In the genomic region with DNA sequence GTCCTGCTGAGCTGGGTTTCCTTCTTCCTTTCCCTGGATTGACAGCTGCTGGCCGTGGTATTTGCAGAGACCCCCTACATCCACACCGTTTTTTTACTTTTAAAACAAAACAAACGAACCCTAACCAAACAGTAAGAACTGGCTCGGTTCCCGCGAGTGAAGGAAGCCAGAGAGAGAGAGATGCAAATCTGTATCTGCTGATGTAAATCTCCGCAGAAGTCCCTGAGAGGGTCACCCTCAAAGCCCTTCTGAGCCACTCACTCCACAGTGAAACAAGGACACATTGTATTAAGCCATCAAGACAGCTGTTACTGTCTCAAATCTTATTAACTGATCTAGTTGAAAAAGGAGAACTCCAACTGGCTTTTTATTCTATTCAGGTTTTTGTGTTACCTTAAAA, we compare ENCODE assay signal across 13 mouse cellular contexts. TPM values are rescaled to one million over a fixed set of nuclear protein-coding genes. Genes with fewer than 3 reads are reported as not detected.
DNase-seq lines count a peak whose midpoint lies in the region; ATAC-seq and TF ChIP-seq lines count a peak whose summit lies in the region.
"Had no signal": no experiment of that assay in that cellular context is flagged by ENCODE, and none has a peak within 500 bp of the region (broad histone marks: within the 10 kb centered on the region; RNA-seq: fewer than 3 reads in every experiment).

No protein-coding gene starts in this region.

- H3K9me3 ChIP-seq in forebrain, postnatal 0 days (ENCODE audit: low read length) = no peaks in the 10 kb centered on the region
- no peaks in the 10 kb centered on the region for H3K9me3 ChIP-seq in forebrain, embryonic 11.5 days (ENCODE audit: control insufficient read depth, low read length)
- H3K9me3 ChIP-seq in lung, embryonic 15.5 days = no peaks in the 10 kb centered on the region
- H3K9me3 ChIP-seq in embryonic facial prominence, embryonic 10.5 days = peaks cover 8% of the 10 kb centered on the region; the same call in 1 of the 2 replicates
- no peaks in the 10 kb centered on the region for H3K9me3 ChIP-seq in midbrain, embryonic 14.5 days (ENCODE audit: control insufficient read depth, low read length)

- H3K4me1 ChIP-seq in forebrain, postnatal 0 days (ENCODE audit: insufficient read depth) = no peaks in the 10 kb centered on the region
- no peaks in the 10 kb centered on the region for H3K4me1 ChIP-seq in forebrain, embryonic 11.5 days (replicated peaks; ENCODE audit: control insufficient read depth, insufficient read depth, low read length)
- H3K4me1 ChIP-seq in lung, embryonic 15.5 days = peaks cover 13% of the 10 kb centered on the region; the same call in 1 of the 2 replicates
- peaks cover 23% of the 10 kb centered on the region for H3K4me1 ChIP-seq in embryonic facial prominence, embryonic 10.5 days
- peaks cover 11% of the 10 kb centered on the region for H3K4me1 ChIP-seq in midbrain, embryonic 14.5 days (ENCODE audit: control insufficient read depth, insufficient read depth, low read length)

- WGBS in forebrain, postnatal 0 days = 9% methylated on average over 7 of the region's 7 CpGs
- WGBS in forebrain, embryonic 11.5 days = 33% methylated on average over 7 of the region's 7 CpGs
- 4% methylated on average over 7 of the region's 7 CpGs for WGBS in lung, embryonic 15.5 days
- 16% methylated on average over 7 of the region's 7 CpGs for WGBS in embryonic facial prominence, embryonic 10.5 days
- 8% methylated on average over 7 of the region's 7 CpGs for WGBS in midbrain, embryonic 14.5 days

- no peak overlapping the region for H3K27ac ChIP-seq in forebrain, postnatal 0 days (ENCODE audit: low read depth, low read length)
- H3K27ac ChIP-seq in forebrain, embryonic 11.5 days (ENCODE audit: low read depth, low read length) = no peak overlapping the region
- no peak overlapping the region for H3K27ac ChIP-seq in lung, embryonic 15.5 days
- peak overlapping the region; percentile 30 for H3K27ac ChIP-seq in embryonic facial prominence, embryonic 10.5 days (replicated peaks)
- no peak overlapping the region; the same call in 1 of the 2 replicates for H3K27ac ChIP-seq in midbrain, embryonic 14.5 days (replicated peaks; ENCODE audit: low read depth, low read length)

- H3K9ac ChIP-seq in forebrain, postnatal 0 days = no peak overlapping the region
- H3K9ac ChIP-seq in forebrain, embryonic 11.5 days (ENCODE audit: low read length) = no peak overlapping the region
- no peak overlapping the region for H3K9ac ChIP-seq in lung, embryonic 15.5 days
- H3K9ac ChIP-seq in midbrain, embryonic 14.5 days (replicated peaks; ENCODE audit: low read length) = no peak overlapping the region

- H3K36me3 ChIP-seq in forebrain, postnatal 0 days (ENCODE audit: insufficient read depth) = no peaks in the 10 kb centered on the region
- H3K36me3 ChIP-seq in forebrain, embryonic 11.5 days (ENCODE audit: control insufficient read depth, insufficient read depth, low read length) = no peaks in the 10 kb centered on the region
- no peaks in the 10 kb centered on the region for H3K36me3 ChIP-seq in lung, embryonic 15.5 days
- no peaks in the 10 kb centered on the region for H3K36me3 ChIP-seq in embryonic facial prominence, embryonic 10.5 days (replicated peaks)
- H3K36me3 ChIP-seq in midbrain, embryonic 14.5 days (ENCODE audit: control insufficient read depth, insufficient read depth, low read length) = no peaks in the 10 kb centered on the region

- H3K27me3 ChIP-seq in forebrain, postnatal 0 days (ENCODE audit: insufficient read depth, low read length) = no peaks in the 10 kb centered on the region
- no peaks in the 10 kb centered on the region for H3K27me3 ChIP-seq in forebrain, embryonic 11.5 days (ENCODE audit: control insufficient read depth, insufficient read depth, low read length)
- no peaks in the 10 kb centered on the region for H3K27me3 ChIP-seq in lung, embryonic 15.5 days
- no peaks in the 10 kb centered on the region for H3K27me3 ChIP-seq in embryonic facial prominence, embryonic 10.5 days (replicated peaks; ENCODE audit: low read depth, poor library complexity, severe bottlenecking)
- no peaks in the 10 kb centered on the region for H3K27me3 ChIP-seq in midbrain, embryonic 14.5 days (ENCODE audit: control insufficient read depth, insufficient read depth, low read length)

- TF ChIP-seq CTCF in forebrain, postnatal 0 days (IDR thresholded peaks at IDR 0.05; ENCODE audit: low read depth) = no peak

- no peak for ATAC-seq in forebrain, postnatal 0 days
- ATAC-seq in forebrain, embryonic 11.5 days (replicated peaks; ENCODE audit: low FRiP score) = no peak
- no peak for ATAC-seq in lung, embryonic 15.5 days (ENCODE audit: borderline replicate concordance, extremely low read depth, low FRiP score, low TSS enrichment)
- ATAC-seq in midbrain, embryonic 14.5 days (ENCODE audit: low FRiP score, low TSS enrichment) = no peak

- peak; percentile 17 for DNase-seq in forebrain, postnatal 0 days
- no peak for DNase-seq in forebrain, embryonic 11.5 days (ENCODE audit: low spot score)
- no peak for DNase-seq in lung, adult 18-20 months
- DNase-seq in embryonic facial prominence, embryonic 10.5 days (ENCODE audit: low spot score) = no peak
- DNase-seq in midbrain, embryonic 14.5 days = peak; percentile 64
- no peak for DNase-seq in left cerebral cortex, adult 8-10 months (ENCODE audit: low spot score in 2 of 2)
- no peak for DNase-seq in Muller cell, postnatal 12 days (ENCODE audit: inconsistent ontology term)
- DNase-seq: gastrocnemius, postnatal 36 days; kidney, adult 2 months; layer of hippocampus, postnatal 36 days; liver; lung, postnatal 36 days had no signal

- H3K4me2 ChIP-seq in forebrain, postnatal 0 days (ENCODE audit: low read depth) = no peak overlapping the region
- no peak overlapping the region for H3K4me2 ChIP-seq in forebrain, embryonic 11.5 days (ENCODE audit: low read depth, low read length, severe bottlenecking)
- peak overlapping the region; percentile 6; the same call in 1 of the 2 replicates for H3K4me2 ChIP-seq in lung, embryonic 15.5 days
- H3K4me2 ChIP-seq in midbrain, embryonic 14.5 days (ENCODE audit: low read length) = peak overlapping the region; percentile 20; the same call in 1 of the 2 replicates

- no peak overlapping the region for H3K4me3 ChIP-seq in forebrain, postnatal 0 days (ENCODE audit: low read depth, low read length)
- H3K4me3 ChIP-seq in forebrain, embryonic 11.5 days (ENCODE audit: low read depth, low read length) = no peak overlapping the region
- no peak overlapping the region for H3K4me3 ChIP-seq in lung, embryonic 15.5 days
- no peak overlapping the region for H3K4me3 ChIP-seq in embryonic facial prominence, embryonic 10.5 days
- no peak overlapping the region for H3K4me3 ChIP-seq in midbrain, embryonic 14.5 days (replicated peaks; ENCODE audit: low read depth, low read length)

RNA-seq across cellular contexts. Expression of a gene that starts 39.9 kb away (rescaled TPM):
- 3.4 and 11.6 TPM in 2 replicates for total RNA-seq in forebrain, postnatal 0 days (2014; rRNA removed)
- polyA plus RNA-seq in forebrain, postnatal 0 days (2015; fragmentation: Nextera tagmentation; extraction: Ambion mirVana) = 10.8 and 13.3 TPM in 2 replicates
- 4.5 and 4.7 TPM in 2 replicates for polyA plus RNA-seq in forebrain, embryonic 11.5 days (2014; fragmentation: Nextera tagmentation; extraction: Ambion mirVana)
- polyA plus RNA-seq in lung, embryonic 15.5 days (2015; fragmentation: Nextera tagmentation; extraction: Ambion mirVana) = 19.9 and 22.4 TPM in 2 replicates
- 5.5 and 5.8 TPM in 2 replicates for polyA plus RNA-seq in embryonic facial prominence, embryonic 10.5 days (2016; fragmentation: Nextera tagmentation; extraction: Ambion mirVana)
- 10.9 and 12.2 TPM in 2 replicates for polyA plus RNA-seq in midbrain, embryonic 14.5 days (2014; fragmentation: Nextera tagmentation; extraction: Ambion mirVana)
- 10 to 100 TPM in 3 of 4 experiments, 1 to 10 TPM in 1; 6.7 to 14.3 (median 11.2) TPM for total RNA-seq in left cerebral cortex, adult 8-10 months (2022)

RNA-seq across cellular contexts. Expression of a gene that starts 40.4 kb away (rescaled TPM):
- total RNA-seq in forebrain, postnatal 0 days (2014; rRNA removed) = 446 and 559 TPM in 2 replicates
- 836 and 892 TPM in 2 replicates for polyA plus RNA-seq in forebrain, postnatal 0 days (2015; fragmentation: Nextera tagmentation; extraction: Ambion mirVana)
- 1,921 and 2,020 TPM in 2 replicates for polyA plus RNA-seq in forebrain, embryonic 11.5 days (2014; fragmentation: Nextera tagmentation; extraction: Ambion mirVana)
- polyA plus RNA-seq in lung, embryonic 15.5 days (2015; fragmentation: Nextera tagmentation; extraction: Ambion mirVana) = 1,537 and 1,564 TPM in 2 replicates
- 1,556 and 1,753 TPM in 2 replicates for polyA plus RNA-seq in embryonic facial prominence, embryonic 10.5 days (2016; fragmentation: Nextera tagmentation; extraction: Ambion mirVana)
- 869 and 947 TPM in 2 replicates for polyA plus RNA-seq in midbrain, embryonic 14.5 days (2014; fragmentation: Nextera tagmentation; extraction: Ambion mirVana)
- total RNA-seq in left cerebral cortex, adult 8-10 months (2022) = 100 to 1,000 TPM; 120 to 137 (median 132) TPM

RNA-seq across cellular contexts. Expression of a gene that starts 40.5 kb away (rescaled TPM):
- total RNA-seq in forebrain, postnatal 0 days (2014; rRNA removed) = 61.3 and 63.6 TPM in 2 replicates
- polyA plus RNA-seq in forebrain, postnatal 0 days (2015; fragmentation: Nextera tagmentation; extraction: Ambion mirVana) = 37.3 and 41.8 TPM in 2 replicates
- 71.2 and 74.9 TPM in 2 replicates for polyA plus RNA-seq in forebrain, embryonic 11.5 days (2014; fragmentation: Nextera tagmentation; extraction: Ambion mirVana)
- polyA plus RNA-seq in lung, embryonic 15.5 days (2015; fragmentation: Nextera tagmentation; extraction: Ambion mirVana) = 37.0 and 39.0 TPM in 2 replicates
- polyA plus RNA-seq in embryonic facial prominence, embryonic 10.5 days (2016; fragmentation: Nextera tagmentation; extraction: Ambion mirVana) = 76.3 and 78.3 TPM in 2 replicates
- polyA plus RNA-seq in midbrain, embryonic 14.5 days (2014; fragmentation: Nextera tagmentation; extraction: Ambion mirVana) = 61.4 and 65.1 TPM in 2 replicates
- 10 to 100 TPM; 39.9 to 45.5 (median 41.6) TPM for total RNA-seq in left cerebral cortex, adult 8-10 months (2022)

Comparison
In these comparisons a context has a peak if more than half of its experiments do, and no peak if none do; other contexts are left out.
1. DNase-seq: peak in forebrain, postnatal 0 days (single experiment) and midbrain, embryonic 14.5 days (single experiment); none in forebrain, embryonic 11.5 days (single experiment), lung, adult 18-20 months (0 of 2), embryonic facial prominence, embryonic 10.5 days (single experiment), left cerebral cortex, adult 8-10 months (0 of 2) and Muller cell, postnatal 12 days (single experiment).
2. H3K4me2 ChIP-seq: peak in lung, embryonic 15.5 days (single experiment) and midbrain, embryonic 14.5 days (single experiment); none in forebrain, postnatal 0 days (single experiment) and forebrain, embryonic 11.5 days (single experiment).